Mouse (Mus musculus) thymus, postnatal 0 days (tissue): ENCODE results near the gene Sdhaf4. TPM values are rescaled to one million over a fixed set of nuclear protein-coding genes. Genes with fewer than 3 reads are reported as not detected.
"Not testable (repeated sequence)": the region's sequence is repeated elsewhere in the genome, so short reads cannot be mapped to it uniquely, and the experiment has no call there.

ENCODE experiments used
- DNase-seq: peaks from one replicate; pipeline ENCODE4 v3.0.0-alpha.2; 2015; ENCODE audit warnings: low spot score
- polyA plus RNA-seq: library from polyadenylated mRNA; unstranded; fragments of >200 nt; fragmentation: Nextera tagmentation; extraction: Ambion mirVana; gene quantifications from 2 replicates; pipeline ENCODE4 v1.2.1, GENCODE M21; 2015

Gene Sdhaf4
- 86.0 and 88.8 TPM in 2 replicates for polyA plus RNA-seq

- DNase-seq: peak; percentile 95
These were observed at the start of gene Sdhaf4 for GRCm38 (mm10) chr1:24005070-24005804. Gene Sdhaf4, minus strand, starts transcription at chr1:24005656.

DNA sequence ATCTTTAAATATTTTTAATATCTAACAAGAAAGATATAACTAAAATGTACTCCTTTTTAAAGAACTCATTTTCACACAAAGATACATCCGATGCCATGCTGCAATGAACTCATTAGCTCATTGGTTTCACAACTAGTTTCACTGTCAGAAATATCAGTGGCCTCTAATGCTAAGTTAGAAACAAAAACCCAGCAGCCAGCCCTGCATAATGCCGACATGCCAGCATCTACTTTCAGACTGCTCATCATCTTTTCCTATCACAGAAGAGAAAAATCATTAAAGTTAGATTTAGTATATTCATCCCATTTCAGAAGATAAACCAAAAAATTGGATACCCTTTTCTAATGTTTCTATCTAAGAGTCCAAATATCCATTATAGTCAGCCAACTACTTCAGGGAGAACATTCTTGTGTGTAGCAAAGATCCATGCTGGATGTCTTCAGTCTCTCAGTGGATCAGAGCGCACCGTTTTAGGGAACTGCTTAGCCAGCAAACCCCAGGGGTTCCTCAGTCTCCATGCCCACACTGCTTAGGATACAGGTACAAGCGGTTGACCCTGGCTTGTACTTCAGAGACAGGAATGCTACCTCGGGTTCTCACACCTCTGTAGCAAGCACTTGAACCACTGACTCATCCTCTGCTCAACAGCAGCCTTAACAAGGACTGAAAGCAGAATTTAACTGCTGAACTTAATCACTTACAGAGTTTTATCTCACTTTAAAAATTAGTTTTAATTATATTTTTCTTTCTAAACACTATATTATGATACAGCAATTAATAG lies 41.5 kb upstream of the Sdhaf4 start:
- DNase-seq: no peak

- peak; percentile 37 for DNase-seq
These were observed 40.2 kb upstream of the Sdhaf4 start for GRCm38 (mm10) chr1:24045627-24046026.

DNA sequence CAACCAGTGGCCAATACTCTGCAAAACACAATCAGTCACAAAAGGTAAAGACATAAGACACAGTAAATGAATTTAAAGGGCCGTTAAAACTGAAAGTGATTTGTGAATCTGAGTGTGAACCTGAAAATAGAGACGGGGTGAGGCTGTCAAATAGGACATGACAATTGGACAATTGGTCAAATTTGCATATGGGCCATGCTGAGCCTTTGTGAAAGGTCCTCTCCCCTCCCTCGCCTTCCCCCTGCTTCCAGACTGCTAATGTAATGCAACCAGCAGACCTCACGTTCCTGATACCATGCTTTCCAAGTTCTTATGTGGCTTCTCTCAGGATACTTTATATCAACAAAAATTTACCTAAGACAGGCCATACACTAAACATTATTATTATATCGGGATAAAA lies 37.6 kb upstream of the Sdhaf4 start:
- no peak for DNase-seq

DNA sequence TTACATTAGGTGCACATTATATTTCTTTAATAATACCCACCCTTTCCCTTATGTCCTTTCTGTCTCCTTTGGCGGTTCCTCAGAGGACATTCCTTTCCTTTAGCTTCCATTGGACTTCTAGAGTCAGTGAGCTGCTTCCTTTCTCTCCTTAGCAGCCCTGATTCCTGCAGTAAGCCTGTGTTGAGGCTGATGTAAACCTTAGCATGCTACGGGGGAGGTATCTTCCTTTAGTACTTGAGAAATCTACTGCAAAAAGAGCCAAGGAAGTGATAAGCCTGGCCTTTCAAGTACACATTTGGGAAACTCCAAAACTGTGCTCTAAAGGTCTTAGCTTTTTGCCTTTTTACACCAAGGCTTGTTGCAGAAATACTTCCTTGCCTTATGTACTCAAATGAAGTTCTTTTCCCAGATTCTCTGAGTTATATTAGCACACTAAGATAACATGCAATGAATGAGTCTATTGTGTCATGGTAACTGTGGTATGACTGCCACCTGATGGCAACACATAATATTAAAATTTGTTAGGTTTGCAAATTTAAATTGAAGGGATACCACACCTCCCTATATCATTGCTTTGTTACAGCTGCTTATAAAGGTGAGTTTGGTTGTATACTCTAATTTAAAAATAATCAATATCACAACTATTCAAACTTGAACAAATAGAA lies 28.4 kb upstream of the Sdhaf4 start:
- DNase-seq: no peak

GRCm38 (mm10) chr1:24010821-24011220 lies 5.4 kb upstream of the Sdhaf4 start:
- DNase-seq: no peak

DNA sequence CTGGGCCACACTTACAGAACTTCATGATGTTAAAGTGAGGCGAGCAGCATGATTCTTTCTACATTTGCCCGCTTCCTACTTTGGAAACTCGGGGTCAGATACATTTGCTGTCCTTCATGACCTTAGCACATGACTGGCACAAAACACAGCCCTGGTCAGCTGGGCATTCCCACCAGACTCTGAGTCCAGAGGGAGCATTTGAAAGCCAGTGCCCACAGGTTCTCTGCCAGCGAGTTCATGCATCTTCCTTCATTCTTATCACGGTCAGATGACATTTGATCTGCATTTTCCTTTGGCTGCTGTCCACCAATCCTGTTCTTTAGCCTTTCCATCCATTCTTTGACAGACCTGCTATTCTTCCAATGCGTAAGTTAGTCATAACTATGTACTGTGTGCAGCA lies 4.6 kb upstream of the Sdhaf4 start:
- no peak for DNase-seq

DNA sequence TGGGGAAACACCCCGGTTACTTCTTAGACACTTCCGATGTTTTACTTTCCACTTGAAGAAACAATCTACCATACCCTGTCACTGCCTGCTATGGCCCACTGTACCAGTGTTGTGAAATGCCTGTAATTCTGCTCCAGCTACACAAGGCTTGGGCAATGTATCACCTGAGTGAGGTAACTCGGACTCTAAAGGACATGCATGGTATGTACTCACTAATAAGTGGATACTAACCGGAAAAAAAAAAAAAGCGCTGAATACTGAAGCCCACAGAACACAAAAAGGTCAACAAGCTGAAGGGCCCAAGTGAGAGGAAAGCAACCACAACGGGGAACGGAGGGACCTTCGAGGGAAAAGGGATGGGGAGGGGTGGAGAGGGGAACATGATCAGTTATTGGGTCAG lies 2.2 kb upstream of the Sdhaf4 start:
- DNase-seq: no peak

DNA sequence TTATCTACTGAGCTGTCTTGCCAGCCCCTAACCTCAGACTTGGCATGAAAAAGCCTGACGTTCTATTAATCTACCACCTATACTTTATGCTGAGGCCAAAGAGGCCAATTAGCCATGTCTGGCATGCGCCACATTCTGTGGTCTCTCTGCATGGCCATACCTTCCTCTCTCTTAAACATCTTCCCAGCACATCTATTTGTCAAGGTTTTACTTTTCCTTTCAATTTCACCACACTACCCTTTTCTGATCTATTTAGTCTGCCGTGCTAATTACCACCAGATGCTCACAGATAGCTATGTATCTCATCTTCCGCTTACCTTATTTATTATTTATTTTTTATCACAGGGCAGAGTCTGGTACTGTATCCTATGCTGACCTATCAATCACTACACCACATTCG lies 6.1 kb downstream of the Sdhaf4 start:
- no peak for DNase-seq

GRCm38 (mm10) chr1:23998866-23999265 lies 6.6 kb downstream of the Sdhaf4 start:
- DNase-seq: no peak

DNA sequence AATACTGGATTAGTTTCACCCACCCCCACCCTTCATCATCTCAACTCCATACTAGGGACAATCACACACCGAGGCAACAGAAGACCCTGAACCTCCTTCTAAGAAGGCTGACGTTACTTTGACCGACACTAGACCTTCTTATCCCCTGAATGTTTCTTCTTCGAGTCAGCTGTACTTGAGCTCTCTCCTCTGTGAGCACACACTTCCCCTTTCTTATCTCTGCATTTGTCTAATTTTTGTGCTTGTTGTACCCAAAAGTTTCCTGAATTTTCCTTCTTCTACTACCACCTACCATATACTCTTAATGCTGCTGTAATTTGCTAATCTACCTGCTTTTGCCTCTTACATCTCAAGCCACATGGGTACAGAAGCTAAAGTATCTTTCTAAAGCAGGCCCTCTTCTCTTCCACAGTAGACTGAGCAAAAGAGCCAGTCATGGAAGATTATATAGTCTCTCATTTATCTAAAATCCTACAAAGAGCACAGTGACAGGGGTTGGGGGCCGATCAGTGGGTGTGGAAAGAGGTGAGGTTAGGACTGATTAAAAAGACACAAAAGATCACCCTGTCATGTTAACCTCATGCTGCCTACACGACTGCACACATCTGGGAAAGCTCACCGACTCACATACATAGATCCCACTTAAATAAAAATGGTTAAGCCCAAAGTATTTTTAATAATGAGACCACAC lies 7.2 kb downstream of the Sdhaf4 start:
- DNase-seq: no peak

- DNase-seq: no peak
These were observed 8.0 kb downstream of the Sdhaf4 start for GRCm38 (mm10) chr1:23997493-23997892.

DNA sequence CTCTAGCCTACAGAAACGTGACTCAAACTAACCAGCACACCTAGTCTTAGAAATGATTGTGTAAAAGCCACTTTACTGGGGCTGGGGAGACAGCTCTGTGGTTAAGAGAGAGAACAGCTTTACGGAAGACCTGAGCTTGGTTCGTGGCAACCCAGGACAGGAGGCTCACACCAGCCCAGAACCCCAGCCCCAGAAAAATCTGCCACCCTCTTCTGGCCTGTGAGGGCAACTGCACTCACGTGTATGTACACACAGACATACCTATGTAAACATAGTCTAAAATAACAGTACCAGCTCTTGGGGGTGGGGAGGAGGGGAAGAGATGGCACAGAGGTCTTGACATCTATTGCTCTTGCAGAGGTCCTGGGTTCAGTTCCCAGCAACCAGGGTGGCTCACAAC lies 10.0 kb downstream of the Sdhaf4 start:
- no peak for DNase-seq

- no peak for DNase-seq
These were observed 22.3 kb downstream of the Sdhaf4 start for GRCm38 (mm10) chr1:23983118-23983517.

DNA sequence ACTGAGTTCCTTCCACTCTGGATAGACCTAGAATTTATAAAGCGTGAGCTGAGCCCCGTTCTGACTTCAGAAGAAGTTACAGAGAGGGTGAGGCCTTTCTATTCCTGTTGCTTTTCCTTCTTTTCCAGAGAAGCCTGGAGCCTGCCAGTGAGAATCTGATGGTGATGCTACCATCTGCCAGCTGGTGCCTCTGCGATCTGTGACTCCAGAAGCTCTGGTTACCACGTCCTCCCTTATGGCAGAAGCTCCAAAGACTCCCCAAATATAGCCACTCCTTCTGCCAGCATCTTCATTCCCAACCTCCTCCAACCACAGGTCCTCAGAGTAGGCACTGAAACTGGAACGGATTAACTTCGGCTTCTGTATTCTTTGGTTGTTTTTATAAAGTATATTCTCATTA lies 27.2 kb downstream of the Sdhaf4 start:
- no peak for DNase-seq

DNA sequence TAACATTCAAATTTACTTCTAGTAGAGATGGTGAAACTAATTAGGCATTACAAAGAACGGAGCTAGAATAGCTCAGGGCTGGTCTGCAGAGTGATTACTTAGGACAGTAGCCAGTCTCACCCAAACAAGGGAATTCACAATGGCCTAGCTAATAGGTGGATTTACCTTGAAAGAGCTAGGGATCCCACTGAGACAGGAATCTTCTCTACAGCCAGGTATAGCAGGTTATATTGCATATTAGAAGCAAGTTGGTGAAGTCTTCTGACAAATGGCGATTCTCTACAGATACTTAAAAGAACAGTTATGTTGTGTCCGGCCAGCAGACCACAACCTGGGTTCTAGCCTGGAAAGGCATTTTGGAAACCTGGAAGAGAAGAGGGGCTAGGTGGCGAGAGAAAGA lies 34.3 kb downstream of the Sdhaf4 start:
- DNase-seq: not testable (repeated sequence)

GRCm38 (mm10) chr1:23968027-23968725 lies 37.3 kb downstream of the Sdhaf4 start:
- DNase-seq: no peak

DNA sequence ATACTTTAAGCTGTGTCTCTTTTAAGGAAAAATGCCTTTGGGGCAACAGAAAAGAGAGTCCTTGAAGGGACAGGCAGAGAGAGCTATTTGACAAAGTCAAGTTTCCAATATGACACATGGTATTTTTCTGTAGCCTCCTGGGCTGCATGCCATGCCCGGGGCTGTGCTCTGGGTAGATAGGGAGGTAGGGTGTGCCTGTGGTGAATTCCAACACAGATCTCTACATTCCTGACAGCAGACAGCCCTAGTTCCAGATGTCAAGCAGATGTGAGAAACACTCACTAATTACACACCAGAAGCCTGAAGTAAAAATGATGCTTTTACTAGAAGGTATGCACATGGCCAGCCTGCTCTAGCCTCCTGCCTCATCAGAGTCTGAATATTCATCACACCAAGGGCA lies 39.2 kb downstream of the Sdhaf4 start:
- no peak for DNase-seq

GRCm38 (mm10) chr1:23959415-23959732 lies 46.1 kb downstream of the Sdhaf4 start:
- no peak for DNase-seq

DNA sequence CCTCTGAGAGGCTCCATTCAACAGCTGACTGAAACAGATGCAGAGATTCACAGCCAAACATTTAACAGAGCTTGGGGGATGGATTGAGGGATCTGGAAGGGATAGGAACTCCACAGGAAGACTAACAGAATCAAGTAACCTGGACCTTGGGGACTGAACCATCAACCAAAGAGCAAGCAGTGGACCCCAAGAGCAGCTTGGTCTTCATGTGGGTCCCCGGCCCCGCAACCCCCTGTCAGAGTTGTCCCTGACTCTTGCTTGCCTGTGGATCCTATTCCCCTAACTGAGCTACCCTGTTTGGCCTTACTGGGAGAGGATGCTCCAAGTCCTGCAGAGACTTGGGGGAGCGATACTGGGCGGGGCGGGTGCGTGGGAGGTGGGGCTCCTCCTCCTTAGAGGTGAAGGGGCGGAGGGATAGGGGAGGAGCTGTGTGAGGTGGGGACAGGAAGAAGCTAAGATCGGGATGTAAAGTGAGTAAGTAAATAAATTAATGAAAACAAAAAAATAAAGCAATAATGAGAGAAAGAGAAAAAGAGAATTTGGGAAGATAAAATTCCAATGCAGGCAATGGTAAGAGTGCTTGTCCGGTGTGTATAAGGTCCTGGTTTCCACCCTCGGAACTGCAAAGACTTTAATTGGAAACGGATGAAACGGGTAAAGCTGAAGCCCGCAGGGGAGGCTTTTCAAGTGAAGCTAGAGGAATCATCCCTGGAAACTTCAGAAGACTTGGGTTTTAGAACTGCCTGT lies 46.6 kb downstream of the Sdhaf4 start:
- DNase-seq: peak; percentile 4
